Mouse (Mus musculus): Measurements from ENCODE around the gene Mlxipl.
"Not testable (repeated sequence)": the region's sequence is repeated elsewhere in the genome, so short reads cannot be mapped to it uniquely, and the experiment has no call there.

Mlxipl gene

GRCm38 (mm10) chr5:135089653-135090052 lies at the start of gene Mlxipl:
TSS of gene Mlxipl (plus strand) at chr5:135089890.
- no peak for DNase-seq (ENCODE audit: low spot score)

DNA sequence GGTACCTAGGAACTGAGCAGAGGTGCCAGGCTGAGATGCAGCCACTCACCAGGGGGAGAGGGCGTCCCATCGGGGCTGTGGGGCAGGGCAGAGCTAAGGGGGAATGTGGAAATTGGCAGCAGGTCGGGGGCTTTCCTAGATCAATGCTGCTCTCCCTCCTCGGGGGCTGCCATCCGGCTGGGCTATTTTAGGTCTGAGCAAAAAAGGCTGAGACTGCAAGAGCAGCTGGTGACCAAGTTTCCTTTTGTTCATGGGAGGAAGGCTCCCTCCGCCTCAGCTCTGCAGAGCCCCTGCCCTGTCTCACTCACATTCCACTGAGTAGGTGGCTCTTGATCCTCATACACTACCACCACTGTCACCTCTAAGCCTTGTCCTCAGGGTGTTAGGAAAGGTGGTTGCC lies 49.6 kb upstream of the Mlxipl start:
- DNase-seq (ENCODE audit: low spot score) = no peak

DNA sequence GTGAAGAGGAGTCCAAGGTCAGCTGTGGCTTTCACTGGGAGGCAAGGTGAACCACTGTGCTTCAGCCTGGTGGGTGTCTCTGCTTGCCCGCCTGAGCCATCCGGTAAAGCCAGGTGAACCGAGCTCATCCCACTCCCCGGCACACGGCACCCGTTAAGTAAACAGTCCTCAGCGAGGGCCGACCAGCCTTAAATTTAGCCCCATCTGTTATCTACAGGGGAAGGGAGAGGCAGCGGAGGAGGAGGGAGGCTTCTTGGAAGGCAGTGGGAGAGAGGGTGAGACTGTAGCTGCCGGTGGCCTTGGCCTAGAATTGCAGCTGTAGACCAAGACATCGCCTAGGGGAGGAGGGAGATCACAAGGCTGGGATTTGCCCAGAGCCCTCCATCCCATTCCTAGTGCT lies 48.9 kb upstream of the Mlxipl start:
- no peak for DNase-seq (ENCODE audit: low spot score)

DNA sequence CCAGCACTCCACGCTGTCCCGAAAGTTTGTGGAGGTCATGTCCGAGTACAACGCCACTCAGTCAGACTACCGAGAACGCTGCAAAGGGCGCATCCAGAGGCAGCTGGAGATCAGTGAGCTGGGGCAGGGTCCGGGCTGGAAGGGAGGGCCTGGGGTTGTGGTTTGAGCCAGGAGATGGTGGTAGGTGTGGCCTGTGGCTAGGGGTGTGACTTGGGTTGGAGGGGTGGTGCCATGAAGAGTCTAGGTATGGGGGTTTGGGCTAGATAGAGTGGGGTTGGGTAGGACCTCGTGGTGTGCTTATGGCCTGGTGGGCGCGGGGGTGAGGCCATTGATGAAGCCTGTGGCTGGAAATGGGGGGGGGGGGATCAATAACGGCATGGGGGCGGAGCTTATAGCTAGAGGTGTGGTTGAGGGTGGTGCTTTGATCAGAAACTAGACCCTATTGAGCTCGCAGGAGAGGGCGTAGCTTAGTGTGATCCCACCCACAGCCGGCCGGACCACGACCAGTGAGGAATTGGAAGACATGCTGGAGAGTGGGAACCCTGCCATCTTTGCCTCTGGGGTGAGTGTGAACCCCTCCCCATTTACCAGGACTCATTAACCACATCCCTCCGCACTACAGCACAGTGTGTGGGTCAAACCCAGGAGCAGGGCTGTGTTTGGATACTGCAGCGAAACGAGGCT lies 47.4 kb upstream of the Mlxipl start:
- no peak for DNase-seq (ENCODE audit: low spot score)

GRCm38 (mm10) chr5:135044575-135044974 lies 45.1 kb upstream of the Mlxipl start:
- no peak for DNase-seq (ENCODE audit: low spot score)

- no peak for DNase-seq (ENCODE audit: low spot score)
Measured at GRCm38 (mm10) chr5:135048539-135048938, 41.2 kb upstream of the Mlxipl start.

DNA sequence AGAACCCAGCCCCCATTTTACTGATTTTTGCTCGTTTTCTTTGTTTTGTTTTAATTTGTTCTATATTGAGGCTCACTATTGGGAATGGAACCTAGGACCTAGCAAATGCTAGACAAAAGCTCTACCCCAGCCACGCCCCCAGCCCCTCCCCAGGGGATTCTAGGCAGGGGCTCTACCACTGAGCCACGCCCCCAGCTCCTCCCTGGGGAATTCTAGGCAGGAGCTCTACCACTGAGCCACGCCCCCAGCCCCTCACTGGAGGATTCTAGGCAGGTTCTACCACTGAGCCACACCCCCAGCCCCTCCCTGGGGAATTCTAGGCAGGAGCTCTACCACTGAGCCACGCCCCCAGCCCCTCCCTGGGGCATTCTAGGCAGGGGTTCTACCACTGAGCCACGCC lies 40.4 kb upstream of the Mlxipl start:
- not testable (repeated sequence) for DNase-seq (ENCODE audit: low spot score)

- no peak for DNase-seq (ENCODE audit: low spot score)
Measured at GRCm38 (mm10) chr5:135053356-135053755, 36.3 kb upstream of the Mlxipl start.

- peak; percentile 99 for DNase-seq (ENCODE audit: low spot score)
Measured at GRCm38 (mm10) chr5:135063629-135064381, 25.9 kb upstream of the Mlxipl start, which contains the start of gene Dnajc30. TSS of gene Dnajc30 (plus strand) at chr5:135064202.

DNA sequence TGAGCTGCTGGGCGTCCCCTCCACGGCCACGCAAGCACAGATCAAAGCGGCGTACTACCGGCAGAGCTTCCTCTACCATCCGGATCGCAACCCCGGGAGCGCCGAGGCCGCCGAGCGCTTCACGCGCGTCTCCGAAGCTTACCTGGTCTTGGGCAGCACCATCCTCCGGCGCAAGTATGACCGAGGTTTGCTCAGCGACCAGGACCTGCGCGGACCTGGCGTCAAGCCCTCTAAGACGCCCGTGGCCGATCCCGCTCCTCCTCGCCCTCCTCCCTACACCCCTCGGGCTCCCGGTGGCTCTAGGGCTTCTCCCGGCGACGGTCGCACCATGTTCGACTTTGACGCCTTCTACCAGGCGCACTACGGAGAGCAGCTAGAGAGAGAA lies 25.3 kb upstream of the Mlxipl start:
- peak; percentile 22 for DNase-seq (ENCODE audit: low spot score)

GRCm38 (mm10) chr5:135064909-135065446 lies 24.7 kb upstream of the Mlxipl start, which contains the start of gene Bud23:
TSS of gene Bud23 (minus strand) at chr5:135064959.
- DNase-seq (ENCODE audit: low spot score) = not testable (repeated sequence)

- DNase-seq (ENCODE audit: low spot score) = no peak
Measured at GRCm38 (mm10) chr5:135066008-135066407, 23.7 kb upstream of the Mlxipl start.

- DNase-seq (ENCODE audit: low spot score) = no peak
Measured at GRCm38 (mm10) chr5:135070448-135070847, 19.2 kb upstream of the Mlxipl start.

GRCm38 (mm10) chr5:135072061-135072460 lies 17.6 kb upstream of the Mlxipl start:
- no peak for DNase-seq (ENCODE audit: low spot score)

GRCm38 (mm10) chr5:135072720-135073119 lies 17.0 kb upstream of the Mlxipl start:
- DNase-seq (ENCODE audit: low spot score) = no peak

DNA sequence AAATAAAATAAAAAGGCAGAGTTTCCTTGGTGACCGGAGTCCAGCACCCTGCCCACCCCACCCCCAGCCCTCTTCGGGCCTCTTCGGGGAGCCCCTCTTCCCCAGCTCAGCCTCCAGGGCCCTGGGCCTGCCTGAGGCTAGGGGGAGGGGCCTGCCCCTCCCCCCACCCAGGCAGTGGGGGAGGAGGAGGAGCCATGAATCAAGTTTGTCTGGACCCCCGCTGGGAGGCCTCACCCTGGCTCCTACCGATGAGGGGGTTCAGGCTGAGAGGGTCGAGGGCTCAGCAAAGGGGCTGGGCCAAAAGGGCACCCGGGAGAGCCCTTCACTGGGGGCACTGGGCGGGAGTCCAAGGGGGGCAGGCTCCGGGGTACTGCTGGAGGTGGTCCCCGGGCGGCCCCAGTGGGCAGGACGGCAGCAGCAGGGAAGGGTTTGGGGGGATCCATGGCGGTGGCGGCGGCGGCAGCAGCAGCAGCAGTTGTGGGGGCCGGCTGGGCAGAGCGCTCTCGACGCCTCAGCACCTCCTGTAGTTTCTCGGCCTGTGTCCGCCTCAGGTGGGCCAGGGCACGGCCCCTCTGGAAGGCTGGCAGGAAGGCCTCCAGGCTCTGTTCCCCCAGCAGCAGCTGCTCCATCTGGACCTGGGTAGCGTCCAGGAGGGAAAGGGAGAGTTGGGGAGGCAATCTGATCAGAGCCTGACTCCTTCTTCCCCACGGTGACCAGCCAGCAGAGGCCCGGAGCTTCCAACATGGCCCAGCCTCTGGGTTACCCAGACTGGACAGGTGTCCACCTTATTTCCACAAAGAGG lies 16.1 kb upstream of the Mlxipl start:
- DNase-seq (ENCODE audit: low spot score) = no peak

GRCm38 (mm10) chr5:135075655-135076054 lies 14.0 kb upstream of the Mlxipl start:
- DNase-seq (ENCODE audit: low spot score) = no peak

GRCm38 (mm10) chr5:135076368-135076767 lies 13.3 kb upstream of the Mlxipl start:
- DNase-seq (ENCODE audit: low spot score) = no peak

GRCm38 (mm10) chr5:135076931-135077505 lies 12.7 kb upstream of the Mlxipl start:
- DNase-seq (ENCODE audit: low spot score) = no peak

- DNase-seq (ENCODE audit: low spot score) = peak; percentile 90
Measured at GRCm38 (mm10) chr5:135077564-135078481, 11.9 kb upstream of the Mlxipl start, which contains the start of gene Vps37d. TSS of gene Vps37d (minus strand) at chr5:135078266.

- no peak for DNase-seq (ENCODE audit: low spot score)
Measured at GRCm38 (mm10) chr5:135078482-135078810, 11.2 kb upstream of the Mlxipl start.
